Mouse (Mus musculus) thymus, adult 2 months (tissue): ENCODE data around the gene Abt1.

Source experiments
- CTCF ChIP-seq: fragments of 200-500 bp; IDR thresholded peaks from 2 replicates; pipeline ENCODE4 v1.5.1; 2012; ENCODE audit warnings: mild to moderate bottlenecking, control low read depth, low read length, moderate library complexity, borderline replicate concordance; ENCODE audit not compliant: control insufficient read depth, poor library complexity, insufficient read depth; ENCODE audit errors: extremely low read depth
- POLR2A ChIP-seq: fragments of 200-500 bp; IDR thresholded peaks from 2 replicates; pipeline ENCODE4 v1.6.1; 2012; ENCODE audit warnings: mild to moderate bottlenecking, low read length, control low read depth, moderate library complexity; ENCODE audit not compliant: control insufficient read depth, poor library complexity, insufficient read depth; ENCODE audit errors: extremely low read depth

DNA sequence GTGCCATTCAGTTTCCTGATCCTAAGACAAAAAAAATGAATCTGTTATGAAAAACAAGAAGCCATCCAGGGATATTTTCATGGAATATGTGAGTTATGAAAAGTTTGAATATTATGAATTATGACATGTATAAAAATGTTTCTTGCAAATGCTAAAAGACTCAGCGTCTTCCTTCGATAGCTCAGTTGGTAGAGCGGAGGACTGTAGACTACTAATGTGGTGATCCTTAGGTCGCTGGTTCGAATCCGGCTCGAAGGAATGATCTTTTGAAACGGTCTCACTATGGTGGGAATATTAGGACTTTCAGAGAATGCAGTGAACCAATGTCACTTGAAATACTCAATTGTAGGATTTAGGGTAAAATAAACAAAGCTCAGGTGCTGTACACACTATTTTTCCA is 2.7 kb upstream of the Abt1 start:
- TF ChIP-seq CTCF (no peak), POLR2A (no peak)
